Mouse (Mus musculus): ENCODE measurements around the gene Bicd2. TPM values are rescaled to one million over a fixed set of nuclear protein-coding genes. Genes with fewer than 3 reads are reported as not detected.

Bicd2 gene
- polyA plus RNA-seq, 1 experiment, result 42.5 TPM

GRCm38 (mm10) chr13:49322739-49323138, 18.6 kb upstream of the Bicd2 start:
- Histone ChIP-seq H3K27ac (ENCODE audit: insufficient read depth, low read depth, low read length) (peak overlapping the region; percentile 93), H3K4me1 (ENCODE audit: control insufficient read depth, insufficient read depth, low read length) (peaks cover 57% of the 10 kb centered on the region), H3K4me3 (ENCODE audit: insufficient read depth, low read length) (no peak overlapping the region)
- TF ChIP-seq POLR2A (IDR thresholded peaks at IDR 0.05; ENCODE audit: borderline replicate concordance, low read depth, low read length) (no peak), CTCF (IDR thresholded peaks at IDR 0.05; ENCODE audit: low read depth, low read length) (no peak)

- H3K4me1 ChIP-seq (ENCODE audit: control insufficient read depth, insufficient read depth, low read length), result peaks cover 57% of the 10 kb centered on the region
- peak overlapping the region; percentile 93 for H3K27ac ChIP-seq (ENCODE audit: insufficient read depth, low read depth, low read length)
- no peak for TF ChIP-seq POLR2A (IDR thresholded peaks at IDR 0.05; ENCODE audit: borderline replicate concordance, low read depth, low read length)
- TF ChIP-seq CTCF (IDR thresholded peaks at IDR 0.05; ENCODE audit: low read depth, low read length), result no peak
- H3K4me3 ChIP-seq (ENCODE audit: insufficient read depth, low read length), result no peak overlapping the region
Measured at GRCm38 (mm10) chr13:49324871-49325270, 16.5 kb upstream of the Bicd2 start.

GRCm38 (mm10) chr13:49326246-49327206, 14.9 kb upstream of the Bicd2 start:
- peak overlapping the region; percentile 42 for H3K27ac ChIP-seq (ENCODE audit: insufficient read depth, low read depth, low read length)

GRCm38 (mm10) chr13:49328101-49328500, 13.3 kb upstream of the Bicd2 start:
- Histone ChIP-seq H3K4me3 (ENCODE audit: insufficient read depth, low read length) (no peak overlapping the region), H3K27ac (ENCODE audit: insufficient read depth, low read depth, low read length) (no peak overlapping the region), H3K4me1 (ENCODE audit: control insufficient read depth, insufficient read depth, low read length) (peaks cover 31% of the 10 kb centered on the region)
- TF ChIP-seq POLR2A (IDR thresholded peaks at IDR 0.05; ENCODE audit: borderline replicate concordance, low read depth, low read length) (no peak), CTCF (IDR thresholded peaks at IDR 0.05; ENCODE audit: low read depth, low read length) (no peak)

More at GRCm38 (mm10) chr13:49326246-49327206, 14.9 kb upstream of the Bicd2 start:
- TF ChIP-seq POLR2A (IDR thresholded peaks at IDR 0.05; ENCODE audit: borderline replicate concordance, low read depth, low read length) (no peak), CTCF (IDR thresholded peaks at IDR 0.05; ENCODE audit: low read depth, low read length) (no peak)
- H3K4me1 ChIP-seq (ENCODE audit: control insufficient read depth, insufficient read depth, low read length), result peaks cover 46% of the 10 kb centered on the region
- no peak overlapping the region for H3K4me3 ChIP-seq (ENCODE audit: insufficient read depth, low read length)

GRCm38 (mm10) chr13:49333250-49333649, 8.1 kb upstream of the Bicd2 start:
- H3K4me1 ChIP-seq (ENCODE audit: control insufficient read depth, insufficient read depth, low read length), result no peaks in the 10 kb centered on the region
- TF ChIP-seq CTCF (IDR thresholded peaks at IDR 0.05; ENCODE audit: low read depth, low read length) (no peak), POLR2A (IDR thresholded peaks at IDR 0.05; ENCODE audit: borderline replicate concordance, low read depth, low read length) (no peak)
- H3K27ac ChIP-seq (ENCODE audit: insufficient read depth, low read depth, low read length), result no peak overlapping the region
- H3K4me3 ChIP-seq (ENCODE audit: insufficient read depth, low read length), result no peak overlapping the region

- H3K4me3 ChIP-seq (ENCODE audit: insufficient read depth, low read length), result no peak overlapping the region
- TF ChIP-seq CTCF (IDR thresholded peaks at IDR 0.05; ENCODE audit: low read depth, low read length) (no peak), POLR2A (IDR thresholded peaks at IDR 0.05; ENCODE audit: borderline replicate concordance, low read depth, low read length) (no peak)
- H3K4me1 ChIP-seq (ENCODE audit: control insufficient read depth, insufficient read depth, low read length), result 0 out of 2 replicates have a peak, but pooled peaks cover 2% of the 10 kb centered on the region
- H3K27ac ChIP-seq (ENCODE audit: insufficient read depth, low read depth, low read length), result no peak overlapping the region
Measured at GRCm38 (mm10) chr13:49335077-49335982, 6.1 kb upstream of the Bicd2 start.

GRCm38 (mm10) chr13:49338893-49339546, 2.4 kb upstream of the Bicd2 start:
- peaks cover 19% of the 10 kb centered on the region for H3K4me1 ChIP-seq (ENCODE audit: control insufficient read depth, insufficient read depth, low read length)
- TF ChIP-seq POLR2A (IDR thresholded peaks at IDR 0.05; ENCODE audit: borderline replicate concordance, low read depth, low read length) (no peak), CTCF (IDR thresholded peaks at IDR 0.05; ENCODE audit: low read depth, low read length) (peak; percentile 86)

GRCm38 (mm10) chr13:49341831-49342722, 692 bp downstream of the Bicd2 start:
- Histone ChIP-seq H3K4me3 (ENCODE audit: insufficient read depth, low read length) (peak overlapping the region; percentile 90), H3K4me1 (ENCODE audit: control insufficient read depth, insufficient read depth, low read length) (peaks cover 34% of the 10 kb centered on the region), H3K27ac (ENCODE audit: insufficient read depth, low read depth, low read length) (peak overlapping the region; percentile 3; the same call in 1 of the 2 replicates)
- TF ChIP-seq CTCF (IDR thresholded peaks at IDR 0.05; ENCODE audit: low read depth, low read length) (no peak), POLR2A (IDR thresholded peaks at IDR 0.05; ENCODE audit: borderline replicate concordance, low read depth, low read length) (no peak)

More at GRCm38 (mm10) chr13:49338893-49339546, 2.4 kb upstream of the Bicd2 start:
- H3K27ac ChIP-seq (ENCODE audit: insufficient read depth, low read depth, low read length), result no peak overlapping the region
- no peak overlapping the region for H3K4me3 ChIP-seq (ENCODE audit: insufficient read depth, low read length)

Measured in bone marrow macrophage, adult 2 months (primary cell).